Mouse (Mus musculus): ENCODE measurements around the gene Arid3a.

Arid3a gene

GRCm38 (mm10) chr10:79978061-79978460, 51.2 kb downstream of the Arid3a start:
- DNase-seq, result peak; percentile 91

GRCm38 (mm10) chr10:79979401-79980155, 52.7 kb downstream of the Arid3a start:
- peak; percentile 98 for DNase-seq

- peak; percentile 96 for DNase-seq
Observed at GRCm38 (mm10) chr10:79983205-79983604, 56.4 kb downstream of the Arid3a start.

GRCm38 (mm10) chr10:79983670-79984069, 56.8 kb downstream of the Arid3a start:
- DNase-seq, result peak; percentile 98

- DNase-seq, result peak; percentile 98
Observed at GRCm38 (mm10) chr10:79984195-79984816, 57.5 kb downstream of the Arid3a start, which contains the start of gene Tmem259. Tmem259 (minus strand) TSS chr10:79984330.

GRCm38 (mm10) chr10:79984871-79985270, 58.0 kb downstream of the Arid3a start:
- DNase-seq, result peak; percentile 100

GRCm38 (mm10) chr10:79985334-79986231, 58.7 kb downstream of the Arid3a start:
- peak; percentile 98 for DNase-seq

- peak; percentile 97 for DNase-seq
Observed at GRCm38 (mm10) chr10:79986232-79986878, 59.5 kb downstream of the Arid3a start.

- peak; percentile 98 for DNase-seq
Observed at GRCm38 (mm10) chr10:79986963-79987362, 60.1 kb downstream of the Arid3a start.

- DNase-seq, result no peak
Observed at GRCm38 (mm10) chr10:79987771-79988505, 61.1 kb downstream of the Arid3a start.

GRCm38 (mm10) chr10:79988506-79989271, 61.8 kb downstream of the Arid3a start, which contains the start of gene Cnn2:
Cnn2 (plus strand) TSS chr10:79988584.
- DNase-seq, result peak; percentile 99

GRCm38 (mm10) chr10:79989272-79989786, 62.5 kb downstream of the Arid3a start:
- DNase-seq, result no peak

- DNase-seq, result no peak
Observed at GRCm38 (mm10) chr10:79989870-79990269, 63.0 kb downstream of the Arid3a start.

- no peak for DNase-seq
Observed at GRCm38 (mm10) chr10:79991099-79991498, 64.3 kb downstream of the Arid3a start.

- DNase-seq, result no peak
Observed at GRCm38 (mm10) chr10:79991548-79991947, 64.7 kb downstream of the Arid3a start.

GRCm38 (mm10) chr10:79994397-79995115, 67.7 kb downstream of the Arid3a start:
- DNase-seq, result no peak

- DNase-seq, result no peak
Observed at GRCm38 (mm10) chr10:79995636-79996035, 68.8 kb downstream of the Arid3a start.

GRCm38 (mm10) chr10:79996272-79997033, 69.6 kb downstream of the Arid3a start, which contains the start of gene Abca7:
Abca7 (plus strand) TSS chr10:79996494.
- DNase-seq, result peak; percentile 100
